Mouse (Mus musculus) adrenal gland, postnatal 25 days (tissue): ENCODE measurements around the gene 2010111I01Rik. TPM values are rescaled to one million over a fixed set of nuclear protein-coding genes. Genes with fewer than 3 reads are reported as not detected.

Source experiments
- DNase-seq: peaks from one replicate; pipeline ENCODE4 v3.0.0; 2021; ENCODE audit warnings: mixed read lengths
- total RNA-seq: library from RNA; stranded (reverse); gene quantifications from 2 replicates; pipeline ENCODE4 v1.2.3, GENCODE M21; 2021

The 2010111I01Rik gene
- total RNA-seq, 1 experiment from 2014 or later: 153 TPM

DNA sequence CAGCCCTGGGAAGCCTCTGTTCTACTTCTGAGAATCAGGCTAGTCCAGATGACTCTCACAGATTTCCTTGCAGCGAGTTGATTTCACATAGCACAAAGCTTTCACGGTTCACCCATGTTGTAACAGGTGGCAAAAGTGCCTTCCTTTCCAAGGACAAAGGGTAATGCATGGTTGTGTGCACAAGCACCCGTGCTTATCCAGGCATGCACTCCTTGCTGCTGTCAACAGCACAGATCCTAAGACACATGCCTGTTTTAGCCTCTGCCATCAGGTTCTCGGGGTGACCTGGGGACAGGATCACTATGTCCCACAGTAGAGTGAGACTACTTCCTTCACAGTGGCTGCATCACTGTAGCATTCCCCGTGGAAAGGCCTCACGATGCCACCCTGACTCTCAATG lies 351.1 kb downstream of the 2010111I01Rik start:
- DNase-seq: no peak

DNA sequence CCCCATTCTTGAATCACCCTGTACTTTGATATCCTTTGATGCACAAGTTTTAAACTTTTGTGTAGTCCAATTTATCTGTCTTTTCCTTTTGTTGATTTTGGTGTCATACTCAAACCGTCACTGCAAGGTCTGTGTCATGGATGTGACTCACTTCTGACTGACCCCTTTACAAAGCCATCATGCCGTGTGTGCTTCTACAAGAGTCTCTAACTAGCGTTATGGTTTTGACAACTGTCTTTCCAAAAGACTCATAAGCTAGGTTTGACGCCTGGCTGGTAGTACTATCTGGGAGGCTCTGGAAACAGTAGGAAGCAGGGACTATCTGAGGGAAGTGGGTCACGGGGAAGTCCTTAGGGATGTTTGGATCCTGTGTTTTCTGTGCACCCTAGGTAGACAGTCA lies 351.7 kb downstream of the 2010111I01Rik start:
- DNase-seq: no peak

DNA sequence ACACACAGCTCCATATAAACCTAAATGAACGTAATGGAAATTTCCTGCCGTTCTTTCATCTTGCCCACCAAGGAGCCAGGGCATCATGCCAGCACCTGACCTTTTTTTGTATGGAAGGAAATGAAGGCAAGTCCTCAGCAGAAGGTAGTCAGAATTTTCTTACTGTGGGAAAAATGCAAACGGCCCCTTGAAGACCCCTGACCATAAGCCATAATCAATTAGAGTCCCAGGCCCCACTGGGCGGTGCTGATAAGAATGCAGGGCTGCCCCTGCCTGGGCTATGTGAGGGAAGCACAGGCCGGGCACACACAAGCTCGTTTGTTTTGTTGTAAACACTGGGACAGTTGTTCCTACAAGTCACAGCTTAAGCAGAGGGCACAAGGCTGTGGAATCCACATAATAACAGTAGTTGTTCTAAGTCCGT lies 353.0 kb downstream of the 2010111I01Rik start:
- DNase-seq: peak; percentile 65

DNA sequence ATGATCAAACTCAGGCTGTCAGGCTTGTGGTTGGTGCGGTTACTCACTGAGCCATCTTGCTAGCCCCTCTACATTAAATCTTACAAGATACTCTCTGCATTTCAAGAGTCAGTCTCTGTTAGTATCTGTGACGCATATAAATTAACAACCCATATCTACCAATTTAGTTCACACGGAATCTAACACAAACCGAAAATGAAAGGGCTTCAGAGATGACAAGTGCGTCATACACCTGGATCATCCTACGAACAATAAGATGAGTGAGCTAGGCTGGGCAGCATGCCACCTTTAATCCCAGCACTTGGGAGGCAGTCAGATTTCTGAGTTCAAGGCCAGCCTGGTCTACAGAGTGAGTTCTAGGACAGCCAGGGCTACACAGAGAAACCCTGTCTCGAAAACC lies 355.1 kb downstream of the 2010111I01Rik start:
- DNase-seq: no peak

DNA sequence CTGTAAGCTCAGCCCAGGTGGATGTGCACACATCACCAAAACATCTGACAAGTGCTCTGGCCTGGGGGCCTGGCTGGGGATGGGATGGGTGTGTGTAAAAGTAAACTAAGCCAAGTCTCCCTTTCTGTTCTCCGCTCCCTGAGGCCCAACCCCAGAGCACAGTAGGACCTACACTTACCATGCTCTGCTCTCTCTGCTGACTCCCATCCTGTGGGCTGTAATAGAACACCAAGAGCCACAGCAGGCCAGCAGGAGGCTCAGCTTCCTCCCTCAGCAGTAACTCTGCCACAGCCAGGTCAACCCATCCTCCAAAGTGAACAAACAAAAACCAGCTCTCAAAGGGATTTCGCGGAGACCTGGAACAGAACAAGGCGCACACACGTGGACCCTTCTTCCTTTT lies 357.0 kb downstream of the 2010111I01Rik start:
- no peak for DNase-seq

DNA sequence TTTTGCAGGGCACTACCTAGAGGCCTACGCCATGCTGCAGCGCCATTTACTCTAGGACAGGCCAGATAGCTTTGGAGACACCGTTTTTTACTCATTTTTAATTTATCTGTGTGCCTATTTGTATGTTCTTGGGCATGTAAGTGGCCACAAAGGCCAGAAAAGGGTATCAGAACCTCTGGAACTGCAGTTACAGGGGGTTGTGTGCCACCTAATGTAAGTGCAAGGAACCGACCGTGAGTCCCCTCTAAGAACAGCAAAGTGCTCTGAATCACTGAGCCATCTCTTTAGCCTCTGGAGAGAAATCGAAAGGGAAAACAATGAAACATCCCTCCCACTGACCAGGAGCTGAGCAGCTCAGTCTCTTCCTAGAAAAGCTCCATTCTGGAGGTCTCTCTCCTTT lies 358.1 kb downstream of the 2010111I01Rik start:
- DNase-seq: no peak

DNA sequence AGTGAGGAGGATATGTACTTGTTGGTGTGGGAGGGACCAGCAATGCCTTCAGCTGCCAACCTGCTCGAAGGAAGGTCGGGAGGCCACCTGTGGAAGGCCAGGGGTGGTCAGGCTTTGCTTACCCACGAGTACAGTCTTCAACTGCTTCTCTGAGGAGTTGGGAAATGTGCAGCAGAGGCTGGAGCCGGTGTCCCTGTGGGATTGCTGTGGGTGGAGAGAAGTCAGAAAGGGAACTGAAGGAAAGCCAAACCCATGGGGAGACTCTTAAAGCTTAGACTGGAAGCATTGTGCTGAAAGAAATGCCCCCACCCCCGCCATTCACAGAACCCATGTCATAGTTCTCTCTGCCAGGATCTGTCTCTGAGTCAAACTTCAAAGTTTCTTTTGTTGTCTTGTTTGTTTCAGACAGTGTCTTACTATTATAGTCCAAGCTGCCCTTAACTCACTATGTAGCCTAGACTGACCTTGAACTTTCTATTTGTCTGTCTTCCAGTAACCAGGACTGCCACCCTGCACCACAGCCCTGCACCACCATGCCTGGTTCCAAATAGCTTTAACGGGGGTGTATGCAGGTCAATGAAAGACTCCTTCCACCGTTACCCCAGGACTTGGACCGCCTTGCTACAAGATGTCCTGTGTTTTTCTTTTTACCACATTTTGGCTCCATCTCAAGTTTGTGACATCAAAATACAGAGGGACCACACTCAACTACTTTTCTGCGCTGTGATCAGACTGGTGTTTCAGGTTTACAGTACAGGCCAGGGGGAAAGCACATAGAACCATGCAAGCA lies 358.8 kb downstream of the 2010111I01Rik start:
- no peak for DNase-seq

DNA sequence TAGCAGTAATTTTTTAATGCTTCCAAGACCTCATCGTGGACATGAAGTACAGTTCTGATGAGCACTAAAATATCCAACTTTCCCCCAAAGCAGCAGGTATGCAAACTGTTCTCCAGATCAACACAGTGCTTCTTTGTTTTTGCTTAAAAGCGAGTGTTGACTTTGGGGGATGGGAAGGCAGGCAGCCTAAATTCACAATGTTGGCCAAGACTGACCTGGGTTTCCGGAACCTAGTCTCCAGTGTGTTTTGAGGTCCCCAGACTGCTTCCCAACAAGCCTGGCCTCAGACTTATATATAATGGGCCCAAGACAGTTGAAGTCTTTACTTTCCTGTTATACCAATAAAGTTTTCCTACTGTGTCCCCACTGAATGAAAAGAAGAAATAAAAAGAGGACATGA lies 359.6 kb downstream of the 2010111I01Rik start:
- no peak for DNase-seq

DNA sequence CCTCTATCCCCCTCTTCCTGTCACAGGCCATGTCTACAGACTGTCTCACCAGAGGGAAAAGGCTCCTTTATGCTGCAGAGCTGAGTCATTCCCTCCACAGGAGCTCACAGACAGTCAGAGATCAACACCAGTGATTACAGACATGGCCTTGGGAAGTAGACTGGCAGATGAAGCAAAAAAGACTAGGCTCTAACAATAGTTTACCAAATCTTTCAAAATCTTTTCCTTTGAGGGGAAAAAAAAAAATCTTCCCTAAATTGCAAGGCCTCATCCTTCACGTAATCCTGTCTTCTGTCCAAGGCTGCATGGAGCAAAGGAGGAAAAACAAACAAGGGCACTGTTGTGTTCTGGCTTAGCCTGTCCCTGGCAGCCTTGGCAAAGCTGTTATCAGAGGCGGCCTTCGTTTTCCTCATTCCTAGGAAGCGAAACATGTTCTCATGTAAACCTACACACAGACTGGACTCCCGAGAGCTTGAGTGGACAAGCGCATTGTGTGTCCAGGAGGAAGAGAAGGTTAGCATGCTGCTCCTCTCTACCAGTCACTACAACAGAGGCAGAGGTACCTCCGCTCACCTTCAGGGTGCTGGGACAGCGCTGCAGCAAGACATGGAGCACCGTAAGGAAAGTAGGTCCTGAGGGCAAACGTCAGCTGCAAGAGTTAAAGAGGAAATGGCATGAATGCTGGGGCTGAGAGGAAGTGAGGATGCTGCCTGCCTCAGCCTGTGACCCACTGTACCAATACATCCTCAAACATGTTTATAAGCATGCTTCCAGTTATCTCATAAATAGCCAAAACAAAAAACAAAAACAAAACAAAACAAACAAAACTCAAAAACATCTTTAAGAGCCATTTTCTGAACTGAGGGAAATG lies 360.5 kb downstream of the 2010111I01Rik start:
- DNase-seq: no peak

DNA sequence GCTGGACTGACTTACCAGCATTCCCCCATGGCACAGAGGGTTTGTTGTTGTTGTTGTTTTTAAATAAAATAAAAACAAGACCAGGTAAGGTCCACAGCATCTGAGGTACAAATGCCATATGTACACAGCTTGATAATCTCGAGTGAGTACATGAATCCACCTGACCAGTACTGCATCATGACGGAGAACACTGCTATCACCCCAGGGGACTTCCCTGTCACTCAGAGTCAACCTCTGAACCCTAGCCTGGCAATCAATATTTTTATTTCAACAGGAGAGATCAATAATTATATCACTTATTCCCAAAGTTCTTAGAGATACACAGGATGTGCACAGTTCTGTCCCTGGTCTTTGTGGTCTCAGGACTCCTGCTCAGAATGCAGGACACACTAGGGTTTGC lies 361.3 kb downstream of the 2010111I01Rik start:
- DNase-seq: no peak

DNA sequence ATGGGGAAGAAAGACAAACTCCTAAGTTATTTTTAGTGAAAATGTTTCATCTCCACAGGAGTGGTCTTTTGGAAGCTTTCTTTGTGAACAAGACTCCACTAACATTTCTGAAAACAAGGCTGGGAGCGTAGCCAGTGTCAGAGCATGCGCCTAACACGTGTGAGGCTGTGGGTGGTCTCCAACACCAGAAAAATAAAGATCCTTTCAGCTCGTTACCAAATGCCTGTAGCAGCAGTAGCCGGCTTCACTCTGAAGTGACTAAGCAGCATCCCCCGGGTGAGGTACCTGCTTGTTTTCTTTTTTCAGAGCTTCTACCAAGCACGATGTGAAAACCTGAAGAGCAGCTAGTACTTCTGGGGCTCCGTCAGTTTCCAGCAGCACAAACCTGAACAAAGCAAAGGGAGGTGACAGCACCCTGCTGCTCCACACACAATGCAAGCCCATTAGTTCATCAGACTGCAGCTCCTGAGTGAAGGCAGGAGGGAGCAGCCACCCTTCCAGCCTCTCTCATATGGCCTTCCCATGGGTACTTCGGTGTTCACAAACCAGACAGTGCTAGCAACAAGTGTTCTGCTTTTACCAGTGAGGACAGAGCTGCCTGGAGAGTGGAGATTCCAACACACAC lies 365.7 kb downstream of the 2010111I01Rik start:
- no peak for DNase-seq

DNA sequence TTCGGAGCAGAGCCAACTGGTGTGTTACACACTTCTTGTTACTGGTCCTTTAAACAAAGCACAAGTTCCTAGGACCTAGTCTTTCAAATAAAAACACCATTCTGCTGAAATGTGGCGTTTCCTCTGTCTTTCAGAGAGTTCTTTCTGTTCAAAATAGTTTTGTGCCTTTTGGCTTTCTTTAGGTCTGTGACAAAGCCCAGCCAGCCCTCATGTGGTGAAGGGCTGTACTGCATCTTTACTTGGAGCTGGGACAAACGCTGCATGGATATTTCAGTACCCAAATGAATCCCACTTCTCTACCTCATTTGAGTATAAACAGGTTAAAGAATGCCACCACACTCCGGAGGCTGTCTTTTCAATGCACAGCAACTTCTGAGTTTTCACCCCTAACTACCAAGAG lies 366.7 kb downstream of the 2010111I01Rik start:
- peak; percentile 68 for DNase-seq

DNA sequence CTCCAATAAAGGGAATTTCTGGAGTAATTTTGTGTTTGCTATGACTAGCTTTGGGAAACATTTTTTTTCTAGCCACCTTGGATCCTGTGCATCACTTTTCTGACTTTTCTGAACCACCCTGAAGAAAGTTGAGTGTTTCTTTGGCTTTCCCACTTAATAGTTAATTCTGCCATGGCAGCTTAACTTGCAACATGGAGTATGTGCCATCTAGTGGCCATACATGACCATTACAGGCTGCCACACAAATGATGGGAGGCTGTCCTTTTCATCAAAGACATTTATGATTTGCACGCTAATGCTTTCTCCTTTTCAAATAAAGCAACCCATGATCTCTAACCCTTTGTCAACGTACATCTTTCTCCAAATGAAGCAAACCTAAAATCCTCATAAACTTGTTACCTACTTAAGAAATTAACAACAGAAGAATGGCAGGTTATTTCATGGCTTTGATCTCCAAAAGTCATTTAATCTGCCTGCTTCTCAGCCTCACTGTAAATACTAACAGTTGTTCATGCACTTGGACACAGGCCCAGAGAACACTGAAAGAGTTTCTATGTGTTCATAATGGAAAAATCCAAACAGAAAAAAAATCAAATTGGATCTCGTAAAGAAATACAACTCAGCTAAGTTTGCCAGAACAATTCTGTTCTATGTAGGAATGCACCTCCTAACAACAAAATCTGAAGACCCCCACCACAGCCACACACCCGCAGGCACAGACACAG lies 368.0 kb downstream of the 2010111I01Rik start:
- no peak for DNase-seq

DNA sequence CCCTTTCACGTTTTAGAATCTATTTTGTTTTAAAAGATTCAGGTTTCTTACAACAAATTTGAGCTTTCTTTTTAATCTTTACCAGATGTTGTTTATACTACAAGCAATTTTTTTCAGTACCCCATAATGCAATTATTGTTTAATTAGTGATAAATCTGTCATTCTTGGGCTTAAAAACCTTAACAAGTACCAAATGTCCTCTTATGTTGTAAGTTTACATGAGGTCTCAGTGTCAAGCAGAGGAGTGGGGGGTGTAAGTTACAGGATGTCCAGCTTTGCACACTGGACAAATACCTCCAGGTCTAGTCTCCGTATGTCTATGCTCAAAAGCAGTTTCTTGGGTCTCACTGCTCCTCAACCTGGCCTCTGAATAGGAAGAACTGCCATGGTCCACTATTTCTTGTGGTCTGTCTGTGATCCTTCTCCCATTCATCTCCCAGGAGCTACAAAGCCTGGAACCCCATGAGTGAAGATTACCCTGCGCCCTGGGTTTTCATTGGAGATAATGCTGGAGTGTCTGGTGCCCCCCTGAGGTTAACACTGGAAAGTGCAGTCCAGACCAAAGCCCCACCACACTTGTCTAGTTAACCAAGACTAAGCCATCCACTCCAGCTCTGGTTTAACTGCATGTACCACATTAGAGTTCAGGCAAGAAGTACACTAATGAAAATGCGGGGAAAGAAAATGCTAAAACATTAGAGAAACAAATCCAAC lies 370.9 kb downstream of the 2010111I01Rik start:
- DNase-seq: no peak

DNA sequence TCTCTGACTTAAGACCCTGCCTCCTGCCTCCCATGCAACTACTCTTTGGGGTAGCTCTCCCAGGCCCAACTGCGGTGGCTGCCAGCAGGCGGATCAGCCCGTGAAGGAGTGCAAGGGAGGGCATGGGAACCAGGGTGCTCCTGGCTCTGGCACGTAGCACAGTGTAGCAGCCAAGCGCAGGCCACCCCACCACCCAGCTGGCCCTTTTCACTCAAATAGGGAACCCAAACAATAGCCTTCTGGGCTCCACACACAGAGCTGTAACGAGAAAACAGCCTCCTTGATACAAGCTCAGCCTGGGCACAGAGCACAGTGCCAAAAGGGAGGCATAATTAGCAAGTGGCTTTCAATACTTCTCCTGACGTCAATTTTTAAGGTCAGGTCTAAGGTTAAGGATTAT lies 371.6 kb downstream of the 2010111I01Rik start:
- DNase-seq: no peak

DNA sequence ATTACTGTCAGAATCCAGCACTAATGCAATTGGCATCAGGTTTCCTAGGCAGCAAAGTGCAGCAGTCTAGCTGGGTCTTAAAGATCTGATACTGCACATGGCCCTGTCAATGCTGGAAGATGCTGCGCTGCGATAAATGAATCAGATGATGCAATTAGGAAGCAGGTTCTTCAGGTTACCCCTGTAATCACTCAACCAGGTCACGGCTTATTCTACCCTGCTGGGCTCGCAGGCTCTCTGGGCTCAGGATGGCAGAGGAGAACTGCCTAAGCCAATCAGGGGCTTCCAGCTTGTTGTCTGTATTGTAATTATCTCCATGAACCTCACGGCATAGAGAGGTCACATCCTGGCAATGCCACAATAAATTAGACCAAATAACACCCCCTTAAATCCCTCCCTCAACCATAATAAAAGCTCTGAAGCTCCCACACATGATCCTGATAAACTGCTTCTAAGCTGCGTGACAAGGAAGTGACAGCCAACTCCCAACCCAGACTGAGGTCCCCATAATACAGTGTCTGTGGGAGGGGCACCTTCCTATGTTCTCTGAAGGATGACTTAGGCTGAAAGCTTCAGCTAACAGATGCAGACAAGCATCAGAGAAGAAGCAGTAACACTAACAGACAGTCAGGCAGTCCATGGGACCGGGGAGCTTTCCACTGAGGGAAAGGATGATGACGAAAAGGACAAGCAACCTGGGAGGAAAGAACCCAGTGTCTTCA lies 372.7 kb downstream of the 2010111I01Rik start:
- DNase-seq: no peak

DNA sequence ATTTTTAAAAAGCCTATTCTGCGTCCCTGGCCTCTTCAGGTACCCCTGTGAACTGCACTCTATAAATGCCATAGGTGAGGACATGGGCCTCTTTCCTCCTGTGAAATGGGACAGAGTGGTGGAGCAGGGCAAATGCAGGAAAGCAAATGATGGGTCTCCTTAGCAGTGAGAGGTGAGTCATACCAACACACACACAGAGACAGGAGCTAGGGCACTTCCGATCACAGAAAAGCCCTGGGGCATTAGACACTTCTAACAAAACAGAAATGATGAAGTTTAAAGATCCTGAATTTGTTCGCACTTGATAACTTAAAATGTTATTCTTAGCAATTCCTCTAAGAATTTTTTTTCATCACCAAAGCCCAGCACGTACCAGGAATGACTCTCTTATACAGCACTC lies 375.3 kb downstream of the 2010111I01Rik start:
- no peak for DNase-seq

DNA sequence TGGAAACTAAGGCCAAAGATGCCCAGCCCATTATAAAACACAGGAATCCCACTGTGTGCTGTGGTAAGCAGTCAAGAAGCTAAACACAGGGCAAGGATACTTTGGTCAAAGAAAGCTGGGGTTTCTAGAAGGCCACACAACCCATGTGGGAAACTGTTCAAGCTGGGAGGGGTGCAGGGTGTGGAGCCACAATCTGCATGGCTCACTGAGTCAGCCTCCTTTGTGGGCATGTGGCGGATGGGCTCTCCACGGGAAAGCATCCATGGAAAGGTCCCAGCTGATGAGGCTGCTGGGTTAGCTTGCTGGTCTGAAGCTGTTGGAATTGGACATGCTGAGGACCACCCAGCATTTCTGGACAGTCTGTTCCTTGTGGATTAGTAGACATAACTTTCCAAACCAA lies 378.1 kb downstream of the 2010111I01Rik start:
- DNase-seq: no peak

DNA sequence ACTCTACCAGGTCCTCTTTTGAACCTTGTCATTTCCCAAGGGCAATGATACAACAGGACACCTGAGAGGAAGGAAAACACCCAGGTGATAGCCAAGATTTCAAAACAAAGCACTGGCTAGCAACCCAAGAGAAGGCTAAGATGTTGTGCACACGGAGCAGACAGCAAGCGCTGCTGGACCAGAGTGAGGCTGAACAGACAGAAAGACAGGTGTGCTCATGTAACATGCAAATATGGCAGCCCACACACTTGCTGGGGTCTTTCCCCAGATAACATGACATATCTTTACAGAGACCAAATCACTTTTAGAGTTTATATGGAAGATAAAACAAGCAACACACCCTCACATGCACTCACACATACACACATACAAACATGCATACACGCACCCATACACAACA lies 379.8 kb downstream of the 2010111I01Rik start:
- DNase-seq: no peak

DNA sequence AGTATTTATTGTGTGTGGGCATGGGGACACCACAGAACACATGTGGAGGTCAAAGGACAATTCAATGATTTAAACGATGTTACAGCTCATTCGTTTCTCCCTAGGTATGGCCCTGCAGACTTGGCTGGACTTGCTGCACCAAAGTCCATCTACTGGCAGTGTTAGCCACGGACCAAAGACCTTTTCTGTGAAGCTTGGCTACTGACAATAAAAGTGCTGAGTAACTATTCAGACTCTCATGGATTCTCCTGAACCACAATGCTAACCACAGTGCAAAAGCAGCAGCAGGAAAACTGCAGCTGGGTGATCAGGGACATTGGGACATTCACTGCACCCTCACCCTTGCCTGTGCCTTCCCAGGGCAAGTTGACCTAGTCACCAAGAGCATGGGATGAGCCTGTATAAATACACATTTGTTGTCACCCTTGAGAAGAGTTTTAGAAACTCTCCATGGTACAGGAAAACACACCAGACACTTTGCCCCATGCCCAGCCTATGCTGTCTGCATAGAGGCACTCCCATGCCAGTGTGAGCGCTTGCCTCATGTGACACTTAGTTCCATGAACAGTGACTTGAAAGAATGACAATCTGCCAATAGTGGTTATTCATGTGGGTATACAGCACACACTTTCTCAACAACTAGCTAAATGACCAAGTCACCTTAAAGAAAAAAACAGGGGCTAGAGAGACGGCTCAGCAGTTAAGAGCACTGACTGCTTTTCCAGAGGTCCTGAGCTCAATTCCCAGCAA lies 381.0 kb downstream of the 2010111I01Rik start:
- DNase-seq: no peak
